Mouse (Mus musculus) myocyte (in vitro differentiated cells): ENCODE measurements around the gene Lcn2. TPM values are rescaled to one million over a fixed set of nuclear protein-coding genes. Genes with fewer than 3 reads are reported as not detected.
A peak's percentile ranks its signal among the peaks of the same experiment; 100 is the strongest.

ENCODE experiments used
- H3K27me3 ChIP-seq: one replicate; pipeline ENCODE4 v1.6.1; 2011; ENCODE audit not compliant: control insufficient read depth, insufficient read depth, insufficient read length
- H3K36me3 ChIP-seq: one replicate; pipeline ENCODE4 v1.6.1; 2011; ENCODE audit not compliant: control insufficient read depth, insufficient read depth
- H3K4me2 ChIP-seq: one replicate; pipeline ENCODE4 v1.6.1; 2011; ENCODE audit warnings: low read depth, control low read depth
- H3K4me3 ChIP-seq: one replicate; pipeline ENCODE4 v1.5.1; 2011; ENCODE audit warnings: mild to moderate bottlenecking, control low read depth, moderate library complexity
- H3K79me2 ChIP-seq: one replicate; pipeline ENCODE4 v1.6.1; 2011; ENCODE audit not compliant: control insufficient read depth, insufficient read depth
- H3ac ChIP-seq: one replicate; pipeline ENCODE4 v1.6.1; 2011; ENCODE audit not compliant: control insufficient read depth, insufficient read length
- CEBPB ChIP-seq: IDR thresholded peaks from 2 replicates; pipeline ENCODE4 v1.6.1; 2011; ENCODE audit warnings: mild to moderate bottlenecking, moderate library complexity; ENCODE audit not compliant: poor library complexity, insufficient read depth, severe bottlenecking
- E2F4 ChIP-seq: IDR thresholded peaks from one replicate; pipeline ENCODE4 v1.6.1; 2011; ENCODE audit warnings: mild to moderate bottlenecking, control low read depth, moderate library complexity; ENCODE audit not compliant: insufficient read depth
- MAX ChIP-seq: IDR thresholded peaks from one replicate; pipeline ENCODE4 v1.6.1; 2011; ENCODE audit warnings: low read depth, mild to moderate bottlenecking, control low read depth
- MYOD1 ChIP-seq, 3 experiments: IDR thresholded peaks; one replicate each; pipeline ENCODE4 v1.6.1; 2011; ENCODE audit warnings: control low read depth in 2 of 3, low read depth in 2 of 3, mild to moderate bottlenecking in 2 of 3, moderate library complexity in 1 of 3; ENCODE audit not compliant: insufficient read length in 2 of 3, control insufficient read depth in 1 of 3
- MYOG ChIP-seq, 3 experiments: IDR thresholded peaks; one replicate each; pipeline ENCODE4 v1.6.1; 2011; ENCODE audit warnings: control low read depth in 2 of 3, low read depth in 2 of 3, mild to moderate bottlenecking in 2 of 3; ENCODE audit not compliant: insufficient read length in 2 of 3, control insufficient read depth in 1 of 3, insufficient read depth in 1 of 3
- POLR2A ChIP-seq: IDR thresholded peaks from one replicate; pipeline ENCODE4 v1.6.1; 2011; ENCODE audit warnings: low read depth, mild to moderate bottlenecking, control low read depth, moderate library complexity; ENCODE audit not compliant: insufficient read length
- POLR2AphosphoS2 ChIP-seq: IDR thresholded peaks from one replicate; pipeline ENCODE4 v1.6.1; 2011; ENCODE audit warnings: low read depth, control low read depth; ENCODE audit not compliant: insufficient read length
- REST ChIP-seq: IDR thresholded peaks from one replicate; pipeline ENCODE4 v1.6.1; 2011; ENCODE audit warnings: mild to moderate bottlenecking, control low read depth, moderate library complexity; ENCODE audit not compliant: insufficient read depth, insufficient read length
- SRF ChIP-seq: IDR thresholded peaks from one replicate; pipeline ENCODE4 v1.6.1; 2011; ENCODE audit warnings: low read depth; ENCODE audit not compliant: control insufficient read depth, insufficient read length
- TCF12 ChIP-seq: IDR thresholded peaks from one replicate; pipeline ENCODE4 v1.6.1; 2011; ENCODE audit warnings: mild to moderate bottlenecking, control low read depth; ENCODE audit not compliant: poor library complexity, insufficient read depth, severe bottlenecking
- TCF3 ChIP-seq: IDR thresholded peaks from one replicate; pipeline ENCODE4 v1.6.1; 2011; ENCODE audit warnings: low read depth, control low read depth; ENCODE audit not compliant: insufficient read length
- USF1 ChIP-seq: IDR thresholded peaks from one replicate; pipeline ENCODE4 v1.6.1; 2011; ENCODE audit warnings: low read depth, mild to moderate bottlenecking, control low read depth, moderate library complexity
- polyA plus RNA-seq: library from polyadenylated mRNA; unstranded; fragments of >200 nt; fragmentation: generic; extraction: Trizol; gene quantifications from one replicate; pipeline ENCODE4 v1.2.1, GENCODE M21; 2012; ENCODE audit warnings: missing spikeins

The Lcn2 gene
- polyA plus RNA-seq, 1 experiment = 0.02 TPM

DNA sequence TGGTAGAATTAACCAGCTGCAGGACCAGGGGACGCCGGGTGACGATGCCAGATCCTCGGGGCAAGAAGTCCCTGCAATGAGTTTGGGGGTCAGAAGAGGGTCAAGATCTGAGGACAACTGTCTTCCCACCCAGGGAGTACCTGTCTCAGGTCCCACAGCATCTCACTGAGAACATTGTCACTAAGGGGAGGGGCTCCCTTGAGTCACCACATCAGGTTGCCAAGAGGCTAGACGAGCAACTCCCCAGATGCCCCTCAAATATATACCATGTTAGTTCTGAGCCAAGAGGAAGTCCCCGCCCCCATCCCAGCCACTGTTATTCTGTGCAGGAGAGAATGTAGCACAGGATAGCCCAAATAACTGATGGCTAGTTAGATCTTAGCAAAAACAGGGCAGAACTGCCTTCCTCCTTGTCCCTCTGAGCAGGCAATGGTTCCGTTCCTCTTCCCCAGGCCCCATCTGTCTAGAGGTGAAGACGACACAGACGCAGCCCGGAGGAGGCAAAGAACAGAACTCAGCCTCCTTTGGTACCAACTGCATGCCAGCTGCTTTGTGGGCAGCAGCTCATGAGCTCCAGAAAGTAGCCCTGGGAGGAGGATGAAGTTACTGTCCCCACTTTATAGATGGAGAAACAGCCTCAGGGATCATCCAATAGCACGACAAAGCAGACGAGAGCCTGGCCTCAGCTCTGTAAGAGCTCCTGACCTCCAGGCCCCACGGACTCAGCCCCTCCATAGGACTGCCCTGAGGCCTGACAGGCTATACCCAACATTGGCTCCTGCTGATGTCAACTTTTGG, 47.0 kb downstream of the Lcn2 start:
- H3K27me3 ChIP-seq = no peaks in the 10 kb centered on the region
- no peak overlapping the region for H3ac ChIP-seq
- peak overlapping the region; percentile 13 for H3K4me2 ChIP-seq
- no peaks in the 10 kb centered on the region for H3K79me2 ChIP-seq
- H3K4me3 ChIP-seq = no peak overlapping the region
- TF ChIP-seq TCF3 (no peak), SRF (no peak), MAX (no peak), E2F4 (no peak), USF1 (no peak), TCF12 (no peak), POLR2AphosphoS2 (no peak), REST (no peak), MYOD1 (IDR thresholded peaks at IDR 0.05; ENCODE audit: control insufficient read depth in 1 of 3, insufficient read length in 2 of 3, low read depth in 2 of 3) (no peak), POLR2A (no peak), CEBPB (no peak), MYOG (IDR thresholded peaks at IDR 0.05; ENCODE audit: control insufficient read depth in 1 of 3, insufficient read depth in 1 of 3, insufficient read length in 2 of 3, low read depth in 2 of 3) (no peak)
- no peaks in the 10 kb centered on the region for H3K36me3 ChIP-seq

- Histone ChIP-seq H3K4me2 (no peak overlapping the region), H3K36me3 (no peaks in the 10 kb centered on the region), H3K4me3 (no peak overlapping the region), H3K27me3 (no peaks in the 10 kb centered on the region), H3ac (no peak overlapping the region), H3K79me2 (no peaks in the 10 kb centered on the region)
- peak; percentile 50 for TF ChIP-seq REST
- no peak for TF ChIP-seq POLR2AphosphoS2
These were observed 48.0 kb downstream of the Lcn2 start for GRCm38 (mm10) chr2:32339912-32340642.

- Histone ChIP-seq H3K27me3 (no peaks in the 10 kb centered on the region), H3K4me3 (no peak overlapping the region)
These were observed 52.2 kb downstream of the Lcn2 start for GRCm38 (mm10) chr2:32335888-32336287.

More at GRCm38 (mm10) chr2:32335888-32336287, 52.2 kb downstream of the Lcn2 start:
- Histone ChIP-seq H3K36me3 (no peaks in the 10 kb centered on the region), H3K79me2 (no peaks in the 10 kb centered on the region), H3K4me2 (no peak overlapping the region), H3ac (no peak overlapping the region)
- TF ChIP-seq SRF (no peak), POLR2A (no peak), POLR2AphosphoS2 (no peak), MYOD1 (IDR thresholded peaks at IDR 0.05; ENCODE audit: control insufficient read depth in 1 of 3, insufficient read length in 2 of 3, low read depth in 2 of 3) (no peak), USF1 (no peak), REST (no peak), MAX (no peak), CEBPB (no peak), TCF12 (no peak), E2F4 (no peak), MYOG (IDR thresholded peaks at IDR 0.05; ENCODE audit: control insufficient read depth in 1 of 3, insufficient read depth in 1 of 3, insufficient read length in 2 of 3, low read depth in 2 of 3) (no peak), TCF3 (no peak)

Other genes starting within 250 kb of the Lcn2 start
- 76.2 TPM for gene Prrc2b, start 237.2 kb downstream of the Lcn2 start, polyA plus RNA-seq
- gene Pomt1, start 151.7 kb downstream of the Lcn2 start, polyA plus RNA-seq = 14.7 TPM
- 32.1 TPM for gene Uck1, start 128.1 kb downstream of the Lcn2 start, polyA plus RNA-seq
- 60.7 TPM for gene Golga2, start 100.9 kb downstream of the Lcn2 start, polyA plus RNA-seq
- gene Swi5, start 100.2 kb downstream of the Lcn2 start, polyA plus RNA-seq = 253 TPM
- gene Ciz1, start 35.9 kb downstream of the Lcn2 start, polyA plus RNA-seq = 54.2 TPM
- gene Dnm1, start 34.9 kb downstream of the Lcn2 start, polyA plus RNA-seq = 44.0 TPM
- 153 TPM for gene 1110008P14Rik, start 6.3 kb downstream of the Lcn2 start, polyA plus RNA-seq
- 50.6 TPM for gene Ptges2, start 7.6 kb upstream of the Lcn2 start, polyA plus RNA-seq
- 3.0 TPM for gene Naif1, start 62.2 kb upstream of the Lcn2 start, polyA plus RNA-seq
- 9.5 TPM for gene Slc25a25, start 63.2 kb upstream of the Lcn2 start, polyA plus RNA-seq
- 1.7 TPM for gene Fam102a, start 147.1 kb upstream of the Lcn2 start, polyA plus RNA-seq
- gene Dpm2, start 182.6 kb upstream of the Lcn2 start, polyA plus RNA-seq = 47.5 TPM
- 0.10 TPM for gene Pip5kl1, start 186.5 kb upstream of the Lcn2 start, polyA plus RNA-seq
- 0.04 TPM for gene 9430097D07Rik, start 187.4 kb upstream of the Lcn2 start, polyA plus RNA-seq
- 75.4 TPM for gene St6galnac4, start 198.8 kb upstream of the Lcn2 start, polyA plus RNA-seq
- gene St6galnac6, start 211.5 kb upstream of the Lcn2 start, polyA plus RNA-seq = 48.7 TPM
- 265 TPM for gene Ak1, start 233.5 kb upstream of the Lcn2 start, polyA plus RNA-seq